Mouse (Mus musculus) CH12.LX (cell line): ENCODE results near the gene P2ry14.

Experiments
- CTCF ChIP-seq, 2 experiments: IDR thresholded peaks in 1 of 2; conservative IDR thresholded peaks in 1 of 2; 2 replicates each; pipeline ENCODE4 v1.5.1; 2011 to 2012; ENCODE audit warnings: low read depth in 2 of 2, low read length in 2 of 2, improper control_type of control experiment in 1 of 2, inconsistent platforms in 1 of 2, mild to moderate bottlenecking in 1 of 2, moderate library complexity in 1 of 2
- GABPA ChIP-seq: IDR thresholded peaks from 2 replicates; pipeline ENCODE4 v1.6.1; 2012; ENCODE audit warnings: low read depth, low read length, improper control_type of control experiment, inconsistent platforms; ENCODE audit not compliant: insufficient replicate concordance

DNA sequence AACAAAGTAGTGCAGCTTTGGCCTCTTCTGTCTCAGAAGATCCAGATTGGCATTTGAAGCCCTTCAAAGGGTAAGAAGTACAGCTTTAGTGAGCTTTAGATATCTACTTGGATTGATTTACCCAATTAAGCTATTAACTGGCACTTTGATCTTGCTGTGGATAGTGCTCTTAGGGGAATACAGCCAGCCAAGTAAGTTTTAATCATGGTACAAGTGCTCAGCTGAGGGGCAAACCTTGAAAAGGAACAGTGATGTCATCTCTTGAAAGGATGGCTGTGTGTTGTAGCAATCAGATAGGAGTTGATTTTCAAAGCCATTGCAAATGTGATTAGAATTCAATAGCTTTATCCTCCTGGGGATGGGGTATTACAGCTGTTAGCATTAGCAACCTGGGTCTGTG, 28.7 kb upstream of the P2ry14 start:
- no peak for TF ChIP-seq GABPA
- TF ChIP-seq CTCF (conservative IDR thresholded peaks at IDR 0.05 in 1 of 2, IDR thresholded peaks at IDR 0.05 in 1 of 2; ENCODE audit: low read depth in 2 of 2, low read length in 2 of 2), result no peak
